19 mouse cellular contexts compared by ENCODE assay signal in the genomic region with DNA sequence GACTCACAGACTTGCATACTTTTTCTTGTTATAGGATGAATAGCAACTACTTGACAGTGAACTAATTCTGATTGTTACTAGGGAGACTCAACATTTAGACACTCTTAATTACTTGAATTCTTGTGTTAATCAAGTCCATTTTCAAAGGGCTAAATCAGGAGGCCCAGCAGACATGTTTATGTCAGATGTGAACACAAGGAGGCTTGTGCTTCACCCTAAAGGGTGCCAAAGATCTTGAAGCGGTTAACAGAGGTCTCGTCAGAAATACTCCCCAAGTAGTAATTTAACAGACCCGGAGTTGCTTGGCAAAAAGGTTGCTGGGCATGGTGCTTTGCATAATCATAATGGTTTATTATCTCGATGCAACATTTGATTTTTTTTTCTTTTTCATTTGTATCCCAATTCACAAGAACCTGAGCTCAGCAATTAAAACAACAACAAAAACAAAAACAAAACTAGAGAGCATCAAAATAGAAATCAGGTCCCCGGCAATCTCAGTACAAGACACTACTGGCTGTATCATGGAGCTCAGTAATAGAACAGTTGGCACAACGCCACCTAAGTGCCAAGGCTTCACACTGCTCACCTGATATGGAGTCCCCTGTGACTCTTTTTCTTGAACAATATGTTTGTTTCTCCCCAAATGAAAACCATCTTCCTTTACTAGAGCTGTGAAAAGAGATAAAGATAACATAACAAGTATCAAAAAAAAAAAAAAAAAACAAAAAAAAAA. TPM values are rescaled to one million over a fixed set of nuclear protein-coding genes. Genes with fewer than 3 reads are reported as not detected.
DNase-seq lines count a peak whose midpoint lies in the region; ATAC-seq and TF ChIP-seq lines count a peak whose summit lies in the region.
"Had no signal": no experiment of that assay in that cellular context is flagged by ENCODE, and none has a peak within 500 bp of the region (broad histone marks: within the 10 kb centered on the region; RNA-seq: fewer than 3 reads in every experiment).

No protein-coding gene starts in this region.

- H3K4me3 ChIP-seq in forebrain, embryonic 13.5 days = no peak overlapping the region
- no peak overlapping the region for H3K4me3 ChIP-seq in forebrain, embryonic 12.5 days (replicated peaks)
- H3K4me3 ChIP-seq in neural tube, embryonic 14.5 days (ENCODE audit: low read depth, low read length) = no peak overlapping the region
- no peak overlapping the region for H3K4me3 ChIP-seq in forebrain, embryonic 15.5 days
- H3K4me3 ChIP-seq in intestine, postnatal 0 days (ENCODE audit: low read depth, low read length) = no peak overlapping the region
- H3K4me3 ChIP-seq in kidney, embryonic 14.5 days (ENCODE audit: low read length) = no peak overlapping the region
- H3K4me3 ChIP-seq: embryonic facial prominence, embryonic 12.5 days; hindbrain, embryonic 12.5 days had no signal

- no peaks in the 10 kb centered on the region for H3K36me3 ChIP-seq in forebrain, embryonic 13.5 days (ENCODE audit: poor library complexity, severe bottlenecking)
- no peaks in the 10 kb centered on the region for H3K36me3 ChIP-seq in forebrain, embryonic 12.5 days (replicated peaks)
- H3K36me3 ChIP-seq in neural tube, embryonic 14.5 days (ENCODE audit: control insufficient read depth, insufficient read depth, low read length) = no peaks in the 10 kb centered on the region
- H3K36me3 ChIP-seq in forebrain, embryonic 15.5 days = no peaks in the 10 kb centered on the region
- no peaks in the 10 kb centered on the region for H3K36me3 ChIP-seq in intestine, postnatal 0 days (ENCODE audit: control insufficient read depth, insufficient read depth)
- no peaks in the 10 kb centered on the region for H3K36me3 ChIP-seq in kidney, embryonic 14.5 days (ENCODE audit: control insufficient read depth, insufficient read depth, low read length)
- H3K36me3 ChIP-seq: embryonic facial prominence, embryonic 12.5 days; hindbrain, embryonic 12.5 days had no signal

- 42% methylated on average over 6 of the region's 6 CpGs for WGBS in forebrain, embryonic 13.5 days
- 61% methylated on average over 6 of the region's 6 CpGs for WGBS in forebrain, embryonic 12.5 days
- 55% methylated on average over 6 of the region's 6 CpGs for WGBS in neural tube, embryonic 14.5 days
- 29% methylated on average over 6 of the region's 6 CpGs for WGBS in forebrain, embryonic 15.5 days
- 89% methylated on average over 6 of the region's 6 CpGs for WGBS in intestine, postnatal 0 days
- 75% methylated on average over 6 of the region's 6 CpGs for WGBS in kidney, embryonic 14.5 days

- 0 out of 2 replicates have a peak, but pooled peaks cover 7% of the 10 kb centered on the region for H3K4me1 ChIP-seq in forebrain, embryonic 13.5 days
- H3K4me1 ChIP-seq in forebrain, embryonic 12.5 days = no peaks in the 10 kb centered on the region
- H3K4me1 ChIP-seq in neural tube, embryonic 14.5 days (ENCODE audit: control insufficient read depth, insufficient read depth, low read length) = no peaks in the 10 kb centered on the region
- 0 out of 2 replicates have a peak, but pooled peaks cover 2% of the 10 kb centered on the region for H3K4me1 ChIP-seq in forebrain, embryonic 15.5 days
- no peaks in the 10 kb centered on the region for H3K4me1 ChIP-seq in intestine, postnatal 0 days (replicated peaks; ENCODE audit: control insufficient read depth, insufficient read depth, low read length)
- H3K4me1 ChIP-seq in kidney, embryonic 14.5 days (ENCODE audit: control insufficient read depth, insufficient read depth, low read length) = no peaks in the 10 kb centered on the region
- H3K4me1 ChIP-seq: embryonic facial prominence, embryonic 12.5 days; hindbrain, embryonic 12.5 days had no signal

- peak; percentile 83; the same call in 1 of the 2 replicates for ATAC-seq in forebrain, embryonic 13.5 days
- no peak for ATAC-seq in forebrain, embryonic 12.5 days (ENCODE audit: low FRiP score)
- ATAC-seq in neural tube, embryonic 14.5 days (ENCODE audit: low read depth) = peak; percentile 44; the same call in 1 of the 2 replicates
- peak; percentile 64 for ATAC-seq in forebrain, embryonic 15.5 days (replicated peaks)
- ATAC-seq in intestine, postnatal 0 days = no peak
- ATAC-seq in kidney, embryonic 14.5 days (ENCODE audit: low FRiP score, low TSS enrichment) = no peak
- ATAC-seq: hindbrain, embryonic 16.5 days; inflammation-experienced regulatory T-cells, adult 6 months had no signal

- no peak overlapping the region for H3K9ac ChIP-seq in forebrain, embryonic 13.5 days
- H3K9ac ChIP-seq in forebrain, embryonic 12.5 days = no peak overlapping the region
- H3K9ac ChIP-seq in neural tube, embryonic 14.5 days (replicated peaks; ENCODE audit: low read depth, low read length) = no peak overlapping the region
- H3K9ac ChIP-seq in forebrain, embryonic 15.5 days (replicated peaks) = no peak overlapping the region
- no peak overlapping the region for H3K9ac ChIP-seq in intestine, postnatal 0 days (ENCODE audit: low read depth, low read length)
- H3K9ac ChIP-seq in kidney, embryonic 14.5 days (ENCODE audit: low read depth, low read length) = no peak overlapping the region
- H3K9ac ChIP-seq: embryonic facial prominence, embryonic 12.5 days; hindbrain, embryonic 12.5 days had no signal

- H3K4me2 ChIP-seq in forebrain, embryonic 13.5 days = no peak overlapping the region
- H3K4me2 ChIP-seq in forebrain, embryonic 12.5 days = no peak overlapping the region
- no peak overlapping the region for H3K4me2 ChIP-seq in neural tube, embryonic 14.5 days (ENCODE audit: low read depth, low read length)
- H3K4me2 ChIP-seq in forebrain, embryonic 15.5 days (replicated peaks) = no peak overlapping the region
- no peak overlapping the region for H3K4me2 ChIP-seq in intestine, postnatal 0 days (replicated peaks; ENCODE audit: low read depth)
- H3K4me2 ChIP-seq in kidney, embryonic 14.5 days (replicated peaks; ENCODE audit: low read depth, low read length) = no peak overlapping the region
- H3K4me2 ChIP-seq: embryonic facial prominence, embryonic 12.5 days; hindbrain, embryonic 12.5 days had no signal

- H3K27ac ChIP-seq in forebrain, embryonic 13.5 days = no peak overlapping the region
- no peak overlapping the region for H3K27ac ChIP-seq in forebrain, embryonic 12.5 days
- H3K27ac ChIP-seq in neural tube, embryonic 14.5 days (ENCODE audit: low read depth, low read length) = no peak overlapping the region
- H3K27ac ChIP-seq in forebrain, embryonic 15.5 days (replicated peaks) = no peak overlapping the region
- no peak overlapping the region for H3K27ac ChIP-seq in intestine, postnatal 0 days (ENCODE audit: low read depth, low read length)
- no peak overlapping the region for H3K27ac ChIP-seq in kidney, embryonic 14.5 days (ENCODE audit: low read depth, low read length)
- H3K27ac ChIP-seq: embryonic facial prominence, embryonic 12.5 days; hindbrain, embryonic 12.5 days had no signal

- no peaks in the 10 kb centered on the region for H3K27me3 ChIP-seq in forebrain, embryonic 13.5 days
- no peaks in the 10 kb centered on the region for H3K27me3 ChIP-seq in forebrain, embryonic 12.5 days
- H3K27me3 ChIP-seq in neural tube, embryonic 14.5 days (ENCODE audit: control insufficient read depth, insufficient read depth, low read length) = no peaks in the 10 kb centered on the region
- no peaks in the 10 kb centered on the region for H3K27me3 ChIP-seq in forebrain, embryonic 15.5 days
- no peaks in the 10 kb centered on the region for H3K27me3 ChIP-seq in intestine, postnatal 0 days (replicated peaks; ENCODE audit: control insufficient read depth, insufficient read depth, low read length)
- no peaks in the 10 kb centered on the region for H3K27me3 ChIP-seq in kidney, embryonic 14.5 days (ENCODE audit: control insufficient read depth, insufficient read depth, low read length)
- H3K27me3 ChIP-seq: embryonic facial prominence, embryonic 12.5 days; hindbrain, embryonic 12.5 days had no signal

- no peaks in the 10 kb centered on the region for H3K9me3 ChIP-seq in forebrain, embryonic 13.5 days (replicated peaks)
- no peaks in the 10 kb centered on the region for H3K9me3 ChIP-seq in forebrain, embryonic 12.5 days
- H3K9me3 ChIP-seq in neural tube, embryonic 14.5 days (ENCODE audit: control insufficient read depth, low read length) = no peaks in the 10 kb centered on the region
- no peaks in the 10 kb centered on the region for H3K9me3 ChIP-seq in forebrain, embryonic 15.5 days
- H3K9me3 ChIP-seq in intestine, postnatal 0 days (ENCODE audit: control insufficient read depth) = no peaks in the 10 kb centered on the region
- H3K9me3 ChIP-seq in kidney, embryonic 14.5 days (ENCODE audit: control insufficient read depth, low read length) = no peaks in the 10 kb centered on the region
- H3K9me3 ChIP-seq: embryonic facial prominence, embryonic 12.5 days; hindbrain, embryonic 12.5 days had no signal

- DNase-seq in neural tube, embryonic 10.5 days (ENCODE audit: extremely low spot score, low spot score) = no peak
- DNase-seq: adrenal gland, adult 8-10 months; cerebellum, adult 2 months; cerebellum, postnatal 25 days; gastrocnemius, postnatal 36 days; heart, adult 11 months; heart, postnatal 10 days; heart, postnatal 4 days; kidney, adult 11 months had no signal

- TF ChIP-seq CTCF in intestine, postnatal 0 days (IDR thresholded peaks at IDR 0.05; ENCODE audit: low read depth) = no peak

RNA-seq across cellular contexts. Expression of gene Samsn1, which starts 51.6 kb away (rescaled TPM):
- 0.69 and 1.3 TPM in 2 replicates for polyA plus RNA-seq in forebrain, embryonic 13.5 days (2015; fragmentation: Nextera tagmentation; extraction: Ambion mirVana)
- 1.0 and 1.5 TPM in 2 replicates for polyA plus RNA-seq in forebrain, embryonic 12.5 days (2016; fragmentation: Nextera tagmentation; extraction: Ambion mirVana)
- 0.42 and 1.9 TPM in 2 replicates for polyA plus RNA-seq in neural tube, embryonic 14.5 days (2014; fragmentation: Nextera tagmentation; extraction: Ambion mirVana)
- polyA plus RNA-seq in forebrain, embryonic 15.5 days (2015; fragmentation: Nextera tagmentation; extraction: Ambion mirVana) = 1.3 and 1.4 TPM in 2 replicates
- 1.1 and 1.3 TPM in 2 replicates for polyA plus RNA-seq in intestine, postnatal 0 days (2015; fragmentation: Nextera tagmentation; extraction: Ambion mirVana)
- 3.6 and 4.4 TPM in 2 replicates for polyA plus RNA-seq in kidney, embryonic 14.5 days (2014; fragmentation: Nextera tagmentation; extraction: Ambion mirVana)

Comparison
In these comparisons a context has a peak if more than half of its experiments do, and no peak if none do; other contexts are left out.
1. ATAC-seq: peak in forebrain, embryonic 13.5 days (single experiment), neural tube, embryonic 14.5 days (single experiment) and forebrain, embryonic 15.5 days (single experiment); none in forebrain, embryonic 12.5 days (single experiment), intestine, postnatal 0 days (single experiment) and kidney, embryonic 14.5 days (single experiment).